Mouse (Mus musculus) heart, embryonic 16.5 days (tissue): ENCODE data around the gene Ebi3. TPM values are rescaled to one million over a fixed set of nuclear protein-coding genes. Genes with fewer than 3 reads are reported as not detected.

Experiments used
- ATAC-seq: fragments of 200-750 bp; cut with Nextera tagmentation; replicated peaks from 2 replicates; pipeline ENCODE4 v1.8.0; 2017; ENCODE audit warnings: moderate number of reproducible peaks; ENCODE audit not compliant: insufficient read depth, low FRiP score; ENCODE audit errors: extremely low read depth
- H3K27ac ChIP-seq: fragments of 300-500 bp; sonication (generic); 2 replicates; pipeline ENCODE4 v1.5.1; 2014; ENCODE audit warnings: mild to moderate bottlenecking, low read length, control low read depth, moderate library complexity
- H3K27me3 ChIP-seq: fragments of 300-500 bp; sonication (generic); 2 replicates; pipeline ENCODE4 v1.6.1; 2014; ENCODE audit warnings: low read length, mixed read lengths; ENCODE audit not compliant: control insufficient read depth, insufficient read depth
- H3K36me3 ChIP-seq: fragments of 300-500 bp; sonication (generic); 2 replicates; pipeline ENCODE4 v1.6.1; 2014; ENCODE audit not compliant: control insufficient read depth, insufficient read depth
- H3K4me1 ChIP-seq: fragments of 300-500 bp; sonication (generic); 2 replicates; pipeline ENCODE4 v1.6.1; 2014; ENCODE audit warnings: low read length, mixed read lengths; ENCODE audit not compliant: control insufficient read depth, insufficient read depth
- H3K4me2 ChIP-seq: fragments of 300-500 bp; sonication (generic); 2 replicates; pipeline ENCODE4 v1.6.1; 2014; ENCODE audit warnings: low read depth, mild to moderate bottlenecking, control low read depth, low read length
- H3K4me3 ChIP-seq: fragments of 300-500 bp; sonication (generic); 2 replicates; pipeline ENCODE4 v1.5.1; 2014; ENCODE audit warnings: mild to moderate bottlenecking, control low read depth, low read length
- H3K9ac ChIP-seq: fragments of 300-500 bp; sonication (generic); 2 replicates; pipeline ENCODE4 v1.6.1; 2014; ENCODE audit warnings: low read length, control low read depth
- H3K9me3 ChIP-seq: fragments of 300-500 bp; sonication (generic); replicated peaks from 2 replicates; pipeline ENCODE4 v1.6.1; 2016; ENCODE audit warnings: low read length; ENCODE audit not compliant: control insufficient read depth
- WGBS: fragments of 180-500 bp; shearing (Covaris S2); extraction: QIAGEN DNeasy Blood & Tissue Kit; methylation state at CpG from one replicate; pipeline ENCODE4 v1.1.7; 2014; 5-methylcytosine and 5-hydroxymethylcytosine counted together
- polyA plus RNA-seq: library from polyadenylated mRNA; unstranded; fragments of >200 nt; fragmentation: Nextera tagmentation; extraction: Ambion mirVana; gene quantifications from 2 replicates; pipeline ENCODE4 v1.2.1, GENCODE M21; 2015

The Ebi3 gene
- polyA plus RNA-seq, 1 experiment from 2014 or later = 1.7 TPM

DNA sequence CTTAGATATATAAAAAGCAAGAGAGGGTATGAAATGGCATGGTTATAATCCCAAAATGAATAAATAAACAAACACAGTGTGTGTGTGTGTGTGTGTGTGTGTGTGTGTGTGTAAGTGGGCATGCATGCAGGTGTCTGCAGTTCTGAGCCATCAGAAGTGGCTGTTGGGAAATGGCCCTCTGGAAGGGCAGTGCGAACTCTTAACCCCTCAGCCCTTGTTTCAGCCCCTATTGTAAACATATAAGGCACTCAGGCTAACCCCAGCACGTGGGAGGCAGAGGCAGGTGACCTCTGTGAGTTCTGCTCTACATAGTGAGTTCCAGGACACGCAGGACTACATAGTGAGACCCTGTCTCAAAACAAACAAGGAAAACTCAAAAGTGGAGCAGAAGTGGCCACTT, 24.9 kb downstream of the Ebi3 start:
- Histone ChIP-seq H3K9ac (no peak overlapping the region), H3K4me1 (no peaks in the 10 kb centered on the region), H3K4me2 (no peak overlapping the region), H3K4me3 (no peak overlapping the region), H3K9me3 (no peaks in the 10 kb centered on the region), H3K27me3 (peaks cover 6% of the 10 kb centered on the region), H3K36me3 (no peaks in the 10 kb centered on the region), H3K27ac (no peak overlapping the region)
- WGBS = 48% methylated on average over 3 of the region's 3 CpGs
- no peak for ATAC-seq

- H3K9ac ChIP-seq = no peak within 1 kb of the TSS
- H3K27me3 ChIP-seq = peaks cover 17% of the 10 kb centered on the region
- peak within 1 kb of the TSS; percentile 55 for H3K4me2 ChIP-seq
- H3K27ac ChIP-seq = no peak within 1 kb of the TSS
- 9% methylated on average over 33 of the region's 35 CpGs for WGBS
- no peak for ATAC-seq
- H3K4me1 ChIP-seq = no peaks in the 10 kb centered on the region
- peak within 1 kb of the TSS; percentile 34 for H3K4me3 ChIP-seq
- no peaks in the 10 kb centered on the region for H3K36me3 ChIP-seq
- H3K9me3 ChIP-seq = no peaks in the 10 kb centered on the region
Observed at GRCm38 (mm10) chr17:55986030-55986961, 33.9 kb downstream of the Ebi3 start, which contains the start of gene Fsd1. TSS of gene Fsd1 (plus strand) at chr17:55986509.

- H3K27me3 ChIP-seq = peaks cover 17% of the 10 kb centered on the region
- no peaks in the 10 kb centered on the region for H3K9me3 ChIP-seq
- no peaks in the 10 kb centered on the region for H3K36me3 ChIP-seq
- H3K9ac ChIP-seq = no peak overlapping the region
- ATAC-seq = no peak
- H3K4me2 ChIP-seq = no peak overlapping the region
- no peak overlapping the region for H3K4me3 ChIP-seq
- no peak overlapping the region for H3K27ac ChIP-seq
- no peaks in the 10 kb centered on the region for H3K4me1 ChIP-seq
- 69% methylated on average over 8 of the region's 8 CpGs for WGBS
Observed at GRCm38 (mm10) chr17:55990278-55990898, 37.9 kb downstream of the Ebi3 start.

- no peak for ATAC-seq
- Histone ChIP-seq H3K9ac (no peak overlapping the region), H3K9me3 (no peaks in the 10 kb centered on the region), H3K4me1 (no peaks in the 10 kb centered on the region; the same call in 1 of the 2 replicates), H3K36me3 (no peaks in the 10 kb centered on the region), H3K27me3 (peaks cover 11% of the 10 kb centered on the region), H3K27ac (no peak overlapping the region), H3K4me2 (no peak overlapping the region), H3K4me3 (no peak overlapping the region)
- WGBS = 81% methylated on average over 15 of the region's 15 CpGs
Observed at GRCm38 (mm10) chr17:55996007-55996406, 43.6 kb downstream of the Ebi3 start.

GRCm38 (mm10) chr17:55999794-56000499, 47.5 kb downstream of the Ebi3 start:
- no peaks in the 10 kb centered on the region; the same call in 1 of the 2 replicates for H3K4me1 ChIP-seq
- ATAC-seq = no peak
- H3K4me2 ChIP-seq = peak overlapping the region; percentile 34; the same call in 1 of the 2 replicates
- H3K27ac ChIP-seq = no peak overlapping the region
- no peak overlapping the region for H3K4me3 ChIP-seq
- H3K9me3 ChIP-seq = 0 out of 2 replicates have a peak, but pooled peaks cover 3% of the 10 kb centered on the region
- H3K9ac ChIP-seq = no peak overlapping the region; the same call in 1 of the 2 replicates
- WGBS = 13% methylated on average over 30 of the region's 30 CpGs
- H3K27me3 ChIP-seq = peaks cover 11% of the 10 kb centered on the region
- H3K36me3 ChIP-seq = no peaks in the 10 kb centered on the region

GRCm38 (mm10) chr17:56003000-56003399, 50.6 kb downstream of the Ebi3 start:
- no peaks in the 10 kb centered on the region for H3K36me3 ChIP-seq
- peaks cover 5% of the 10 kb centered on the region for H3K4me1 ChIP-seq
- peaks cover 11% of the 10 kb centered on the region for H3K27me3 ChIP-seq
- no peak overlapping the region for H3K4me3 ChIP-seq
- H3K27ac ChIP-seq = no peak overlapping the region
- no peak for ATAC-seq
- H3K9me3 ChIP-seq = 0 out of 2 replicates have a peak, but pooled peaks cover 3% of the 10 kb centered on the region
- 57% methylated on average over 3 of the region's 3 CpGs for WGBS
- no peak overlapping the region for H3K4me2 ChIP-seq
- H3K9ac ChIP-seq = no peak overlapping the region

DNA sequence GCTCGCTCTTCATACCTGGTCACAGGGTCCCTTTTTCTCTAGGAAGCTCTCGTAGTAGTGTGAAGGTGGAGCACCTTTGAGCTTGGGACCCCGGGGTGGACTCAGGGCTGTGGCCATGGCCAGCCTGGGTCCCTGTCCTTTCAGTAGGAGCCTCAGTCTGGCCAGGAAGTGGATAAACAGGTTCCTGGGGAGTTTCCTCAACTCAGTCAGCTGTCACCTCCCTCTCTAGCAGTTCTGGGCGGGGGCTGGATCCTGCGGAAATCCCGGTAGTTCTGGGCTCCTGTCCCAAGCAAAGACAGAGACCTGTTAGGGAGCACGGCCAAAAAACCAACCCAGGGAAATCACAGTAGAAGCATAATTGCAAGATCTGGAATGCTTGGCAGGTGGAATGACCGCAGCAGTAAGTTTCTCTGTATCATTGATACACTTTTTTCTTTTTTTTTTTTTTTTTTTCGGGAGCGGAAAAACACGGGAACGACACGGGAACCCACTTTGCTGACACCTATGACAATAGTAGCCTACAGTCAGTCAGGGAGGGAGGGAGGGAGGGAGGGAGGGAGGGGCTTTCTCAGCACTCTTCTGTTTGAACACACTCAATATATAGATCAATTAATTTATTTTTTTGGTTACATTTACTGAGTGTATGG, 53.1 kb downstream of the Ebi3 start, which contains the start of the genes Stap2 and Mpnd:
Stap2 (minus strand) TSS at position 170 of the 647 bp plus-strand sequence.
Mpnd (plus strand) TSS at position 297 of the 647 bp plus-strand sequence.
- Histone ChIP-seq H3K9ac (peak within 1 kb of the TSS; percentile 64), H3K36me3 (no peaks in the 10 kb centered on the region), H3K4me1 (peaks cover 14% of the 10 kb centered on the region), H3K9me3 (0 out of 2 replicates have a peak, but pooled peaks cover 3% of the 10 kb centered on the region), H3K27ac (peak within 1 kb of the TSS; percentile 61), H3K4me3 (peak within 1 kb of the TSS; percentile 47), H3K27me3 (peaks cover 4% of the 10 kb centered on the region), H3K4me2 (peak within 1 kb of the TSS; percentile 55)
- WGBS = 23% methylated on average over 13 of the region's 13 CpGs
- no peak for ATAC-seq
